Mouse (Mus musculus) cerebellum, adult 9-10 months (tissue): ENCODE results near the gene Gm14819.
"Not testable (repeated sequence)": the region's sequence is repeated elsewhere in the genome, so short reads cannot be mapped to it uniquely, and the experiment has no call there.

Experiments
- DNase-seq: peaks from one replicate; pipeline ENCODE4 v3.0.0; 2022

Gene Gm14819

DNA sequence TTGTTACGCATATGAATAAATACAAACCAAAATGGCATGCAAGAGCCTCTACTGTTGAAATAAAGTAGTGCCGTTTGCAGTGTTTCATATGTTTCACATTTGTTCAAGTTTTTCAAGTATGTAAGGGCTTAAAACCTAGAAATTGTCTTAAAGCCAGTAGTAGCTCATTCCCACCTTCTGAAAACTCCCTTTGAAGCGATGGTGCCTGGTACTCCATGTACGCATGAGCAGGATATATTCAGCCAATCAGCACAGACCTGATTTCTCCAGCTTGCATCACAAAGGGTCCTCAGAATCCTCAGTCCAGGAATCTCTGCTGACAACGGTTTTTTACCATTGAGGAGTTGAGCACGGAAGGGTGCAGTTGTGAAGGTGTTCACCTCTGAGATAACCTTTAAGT lies at the start of gene Gm14819:
Gm14819 (plus strand) TSS at position 301 of the 400 bp plus-strand sequence.
- DNase-seq = not testable (repeated sequence)
